Mouse (Mus musculus) heart, embryonic 10.5 days (tissue): ENCODE results near the gene Popdc3. TPM values are rescaled to one million over a fixed set of nuclear protein-coding genes. Genes with fewer than 3 reads are reported as not detected.
"Not testable (repeated sequence)": the region's sequence is repeated elsewhere in the genome, so short reads cannot be mapped to it uniquely, and the experiment has no call there.

Experiments
- DNase-seq: peaks from one replicate; pipeline ENCODE4 v3.0.0-alpha.2; 2017; ENCODE audit warnings: low spot score
- H3K27ac ChIP-seq: fragments of 300-500 bp; sonication (generic); 2 replicates; pipeline ENCODE4 v1.5.1; 2016; ENCODE audit warnings: mild to moderate bottlenecking
- H3K27me3 ChIP-seq: fragments of 300-500 bp; sonication (generic); 2 replicates; pipeline ENCODE4 v1.6.1; 2016; ENCODE audit warnings: mild to moderate bottlenecking; ENCODE audit not compliant: poor library complexity, insufficient read depth, severe bottlenecking
- H3K36me3 ChIP-seq: fragments of 300-500 bp; sonication (generic); 2 replicates; pipeline ENCODE4 v1.6.1; 2016; ENCODE audit warnings: mild to moderate bottlenecking, moderate library complexity
- H3K4me1 ChIP-seq: fragments of 300-500 bp; sonication (generic); 2 replicates; pipeline ENCODE4 v1.6.1; 2016; ENCODE audit warnings: mild to moderate bottlenecking
- H3K4me3 ChIP-seq: fragments of 300-500 bp; sonication (generic); 2 replicates; pipeline ENCODE4 v1.5.1; 2016; ENCODE audit warnings: mild to moderate bottlenecking, moderate library complexity
- H3K9me3 ChIP-seq: fragments of 300-500 bp; sonication (generic); 2 replicates; pipeline ENCODE4 v1.6.1; 2016; ENCODE audit warnings: mild to moderate bottlenecking, moderate library complexity
- WGBS: fragments of 180-500 bp; shearing (Covaris S2); methylation state at CpG from one replicate; pipeline ENCODE4 v1.1.7; 2016; 5-methylcytosine and 5-hydroxymethylcytosine counted together
- polyA plus RNA-seq: library from polyadenylated mRNA; unstranded; fragments of >200 nt; fragmentation: Nextera tagmentation; extraction: Ambion mirVana; gene quantifications from 2 replicates; pipeline ENCODE4 v1.2.1, GENCODE M21; 2016

Popdc3 gene
- polyA plus RNA-seq, 1 experiment from 2014 or later = 11.0 TPM

- DNase-seq = no peak
- H3K4me1 ChIP-seq = peaks cover 37% of the 10 kb centered on the region
- no peaks in the 10 kb centered on the region for H3K27me3 ChIP-seq
- no peaks in the 10 kb centered on the region for H3K36me3 ChIP-seq
- 84% methylated on average over 6 of the region's 6 CpGs for WGBS
- 0 out of 2 replicates have a peak overlapping the region, but pooled peaks have one; percentile 8 for H3K27ac ChIP-seq
- H3K4me3 ChIP-seq = no peak overlapping the region
- no peaks in the 10 kb centered on the region for H3K9me3 ChIP-seq
Measured at GRCm38 (mm10) chr10:45233351-45233750, 55.5 kb downstream of the Popdc3 start.

DNA sequence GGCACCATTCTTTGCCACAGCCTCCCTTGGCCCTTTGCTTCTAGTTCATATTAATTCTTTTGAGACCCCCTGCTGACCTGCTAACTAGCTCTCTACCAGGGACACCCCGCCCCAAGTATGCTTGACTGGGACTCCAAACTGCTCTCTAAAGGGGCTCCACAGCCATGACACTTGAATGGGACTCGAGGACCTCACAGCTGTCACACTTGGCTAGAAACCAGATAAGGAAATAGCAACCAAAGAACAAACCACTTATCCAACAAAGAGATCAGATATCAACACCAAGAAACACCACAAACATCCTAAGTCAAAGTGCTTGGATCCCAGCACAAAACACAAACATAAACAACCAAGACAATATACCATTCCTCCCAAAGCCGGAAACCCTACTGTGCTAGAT lies 58.4 kb downstream of the Popdc3 start:
- Histone ChIP-seq H3K27me3 (no peaks in the 10 kb centered on the region), H3K36me3 (no peaks in the 10 kb centered on the region), H3K27ac (0 out of 2 replicates have a peak overlapping the region, but pooled peaks have one; percentile 13), H3K9me3 (no peaks in the 10 kb centered on the region), H3K4me1 (peaks cover 13% of the 10 kb centered on the region), H3K4me3 (no peak overlapping the region)
- no peak for DNase-seq
- WGBS = 37% methylated on average over 3 of the region's 3 CpGs

- H3K27me3 ChIP-seq = no peaks in the 10 kb centered on the region
- H3K27ac ChIP-seq = no peak overlapping the region
- no peak for DNase-seq
- H3K4me1 ChIP-seq = peaks cover 5% of the 10 kb centered on the region
- H3K4me3 ChIP-seq = no peak overlapping the region
- 58% methylated on average over 5 of the region's 5 CpGs for WGBS
- H3K9me3 ChIP-seq = no peaks in the 10 kb centered on the region
- H3K36me3 ChIP-seq = no peaks in the 10 kb centered on the region
Measured at GRCm38 (mm10) chr10:45237492-45237891, 59.6 kb downstream of the Popdc3 start.

- WGBS = 80% methylated on average over 1 of the region's 1 CpGs
- peaks cover 4% of the 10 kb centered on the region for H3K4me1 ChIP-seq
Measured at GRCm38 (mm10) chr10:45260477-45260876, 82.6 kb downstream of the Popdc3 start.

GRCm38 (mm10) chr10:45262126-45262525 lies 84.2 kb downstream of the Popdc3 start:
- Histone ChIP-seq H3K36me3 (no peaks in the 10 kb centered on the region), H3K27ac (no peak overlapping the region), H3K9me3 (no peaks in the 10 kb centered on the region), H3K4me3 (no peak overlapping the region), H3K4me1 (peaks cover 4% of the 10 kb centered on the region), H3K27me3 (no peaks in the 10 kb centered on the region)
- DNase-seq = no peak
- WGBS = 87% methylated on average over 3 of the region's 3 CpGs

More at GRCm38 (mm10) chr10:45260477-45260876, 82.6 kb downstream of the Popdc3 start:
- Histone ChIP-seq H3K36me3 (no peaks in the 10 kb centered on the region), H3K9me3 (peaks cover 6% of the 10 kb centered on the region; the same call in 1 of the 2 replicates), H3K27me3 (no peaks in the 10 kb centered on the region), H3K27ac (no peak overlapping the region), H3K4me3 (no peak overlapping the region)
- no peak for DNase-seq

- H3K27me3 ChIP-seq = no peaks in the 10 kb centered on the region
- no peak for DNase-seq
- peaks cover 6% of the 10 kb centered on the region for H3K4me1 ChIP-seq
- 0 out of 2 replicates have a peak overlapping the region, but pooled peaks have one; percentile 32 for H3K27ac ChIP-seq
- no peaks in the 10 kb centered on the region for H3K9me3 ChIP-seq
- WGBS = 42% methylated on average over 3 of the region's 3 CpGs
- H3K4me3 ChIP-seq = no peak overlapping the region
- H3K36me3 ChIP-seq = no peaks in the 10 kb centered on the region
Measured at GRCm38 (mm10) chr10:45276499-45276898, 98.6 kb downstream of the Popdc3 start.

GRCm38 (mm10) chr10:45276995-45277394 lies 99.1 kb downstream of the Popdc3 start:
- no peaks in the 10 kb centered on the region for H3K9me3 ChIP-seq
- no peak overlapping the region for H3K27ac ChIP-seq
- H3K27me3 ChIP-seq = no peaks in the 10 kb centered on the region
- H3K4me1 ChIP-seq = peaks cover 6% of the 10 kb centered on the region
- DNase-seq = no peak
- 62% methylated on average over 5 of the region's 5 CpGs for WGBS
- no peak overlapping the region for H3K4me3 ChIP-seq
- H3K36me3 ChIP-seq = no peaks in the 10 kb centered on the region

DNA sequence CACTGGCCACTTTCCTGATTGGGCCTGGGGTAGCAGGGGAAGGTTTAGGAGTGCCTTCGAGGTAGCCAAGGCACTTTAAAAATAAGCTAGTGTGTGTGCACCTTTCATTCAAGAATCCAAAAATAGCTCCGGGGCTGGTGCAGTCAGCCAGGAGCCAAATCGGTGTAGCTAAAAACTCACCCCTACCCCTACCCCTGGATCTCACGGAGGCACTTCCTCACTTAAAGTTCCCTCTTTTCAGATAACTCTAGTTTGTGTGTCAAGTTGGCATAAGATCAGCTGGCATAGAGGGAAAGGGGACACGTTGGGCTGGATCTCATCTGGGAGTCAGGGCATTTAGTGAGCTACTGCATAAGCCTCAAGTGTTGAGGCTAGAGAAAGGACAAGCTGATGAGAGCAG lies 107.8 kb downstream of the Popdc3 start:
- Histone ChIP-seq H3K27me3 (peaks cover 16% of the 10 kb centered on the region), H3K36me3 (no peaks in the 10 kb centered on the region), H3K9me3 (no peaks in the 10 kb centered on the region), H3K27ac (peak overlapping the region; percentile 52; the same call in 1 of the 2 replicates), H3K4me3 (no peak overlapping the region), H3K4me1 (peaks cover 23% of the 10 kb centered on the region)
- DNase-seq = no peak
- 45% methylated on average over 5 of the region's 5 CpGs for WGBS

DNA sequence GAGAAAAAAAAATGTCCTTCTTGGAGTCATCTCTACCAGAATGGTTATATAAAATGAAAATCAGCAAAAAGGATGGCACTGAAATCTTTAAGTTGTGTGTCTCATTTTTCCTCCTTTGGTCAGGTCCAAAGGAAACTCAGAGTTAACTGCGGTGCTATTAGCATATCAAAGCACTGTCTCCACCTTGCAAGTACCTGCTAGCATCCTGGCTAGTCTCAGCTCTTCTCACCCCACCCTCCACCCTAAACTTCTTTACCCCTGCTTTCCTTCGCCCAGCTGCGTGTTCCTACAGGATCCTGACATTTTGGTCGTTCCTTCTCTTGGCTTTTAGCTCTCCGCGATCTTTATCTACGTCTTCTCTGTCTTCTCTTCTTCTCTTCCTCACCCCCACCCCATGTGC lies 110.5 kb downstream of the Popdc3 start:
- H3K9me3 ChIP-seq = no peaks in the 10 kb centered on the region
- WGBS = 34% methylated on average over 7 of the region's 7 CpGs
- peaks cover 16% of the 10 kb centered on the region for H3K27me3 ChIP-seq
- peaks cover 27% of the 10 kb centered on the region for H3K4me1 ChIP-seq
- H3K27ac ChIP-seq = peak overlapping the region; percentile 94; the same call in 1 of the 2 replicates
- no peak for DNase-seq
- no peaks in the 10 kb centered on the region for H3K36me3 ChIP-seq
- peak overlapping the region; percentile 76 for H3K4me3 ChIP-seq

GRCm38 (mm10) chr10:45289218-45290105 lies 111.6 kb downstream of the Popdc3 start:
- peak overlapping the region; percentile 94 for H3K27ac ChIP-seq
- no peaks in the 10 kb centered on the region for H3K36me3 ChIP-seq
- H3K9me3 ChIP-seq = no peaks in the 10 kb centered on the region
- under 1% methylated on average over 71 of the region's 71 CpGs for WGBS
- DNase-seq = no peak
- H3K27me3 ChIP-seq = peaks cover 16% of the 10 kb centered on the region
- H3K4me3 ChIP-seq = peak overlapping the region; percentile 76
- peaks cover 27% of the 10 kb centered on the region for H3K4me1 ChIP-seq

DNA sequence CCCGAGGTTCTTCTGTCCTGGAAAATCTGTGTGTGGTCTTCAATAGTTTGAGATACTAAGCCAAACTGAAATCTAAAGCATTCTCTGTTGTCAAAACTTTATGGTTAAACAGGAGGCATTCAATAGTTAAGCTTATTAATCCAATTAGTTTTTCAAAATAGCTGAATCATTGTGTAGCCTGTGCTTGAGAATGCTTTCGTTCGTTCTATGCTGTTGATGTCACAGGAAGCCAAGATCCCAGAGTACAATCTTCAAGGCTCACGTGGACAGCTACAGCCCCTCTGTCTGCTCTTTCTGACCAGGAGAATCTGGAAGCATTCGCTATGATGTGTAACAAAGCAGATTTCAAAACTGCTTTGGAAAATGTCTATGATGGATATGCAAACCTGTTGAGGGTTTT lies 112.7 kb downstream of the Popdc3 start:
- no peaks in the 10 kb centered on the region for H3K36me3 ChIP-seq
- no peak for DNase-seq
- H3K4me1 ChIP-seq = peaks cover 20% of the 10 kb centered on the region
- H3K9me3 ChIP-seq = no peaks in the 10 kb centered on the region
- H3K27ac ChIP-seq = no peak overlapping the region
- peaks cover 16% of the 10 kb centered on the region for H3K27me3 ChIP-seq
- H3K4me3 ChIP-seq = no peak overlapping the region
- WGBS = 61% methylated on average over 5 of the region's 5 CpGs

GRCm38 (mm10) chr10:45292159-45292558 lies 114.3 kb downstream of the Popdc3 start:
- not testable (repeated sequence) for H3K4me3 ChIP-seq

DNA sequence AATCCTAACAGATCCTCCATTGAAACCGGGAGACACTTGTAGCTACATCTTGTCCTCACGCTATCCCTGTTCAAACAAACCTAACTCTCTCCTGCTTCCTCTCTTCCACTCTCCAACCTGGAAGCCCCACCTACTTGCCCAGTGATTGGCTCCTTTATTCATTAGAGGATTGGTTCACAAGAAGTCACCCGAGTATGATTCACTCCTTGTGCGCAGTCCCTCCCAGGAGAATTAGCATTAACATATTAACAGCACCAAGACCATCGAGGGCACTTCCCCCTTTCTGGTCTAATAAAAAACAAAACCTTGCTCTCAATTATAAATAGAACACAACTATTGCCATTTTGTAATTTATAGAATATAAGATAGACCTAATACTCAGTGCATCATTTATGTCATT lies 117.2 kb downstream of the Popdc3 start:
- 77% methylated on average over 5 of the region's 5 CpGs for WGBS

More at GRCm38 (mm10) chr10:45292159-45292558, 114.3 kb downstream of the Popdc3 start:
- H3K27ac ChIP-seq, H3K9me3 ChIP-seq, DNase-seq, H3K36me3 ChIP-seq: not testable (repeated sequence)
- whole genome bisulfite sequencing = 51% methylated on average over 4 of the region's 4 CpGs
- Histone ChIP-seq H3K4me1 (peaks cover 12% of the 10 kb centered on the region), H3K27me3 (peaks cover 16% of the 10 kb centered on the region)

More for the DNA sequence above, 117.2 kb downstream of the Popdc3 start:
- no peak for DNase-seq
- Histone ChIP-seq H3K27me3 (no peaks in the 10 kb centered on the region), H3K4me1 (peaks cover 3% of the 10 kb centered on the region; the same call in 1 of the 2 replicates), H3K27ac (no peak overlapping the region), H3K36me3 (no peaks in the 10 kb centered on the region), H3K9me3 (no peaks in the 10 kb centered on the region), H3K4me3 (no peak overlapping the region)
